Mouse (Mus musculus) ovary, postnatal 10 days (tissue): ENCODE results near the gene Gm12695.

ENCODE experiments used
- DNase-seq: peaks from one replicate; pipeline ENCODE4 v3.0.0; 2022; ENCODE audit warnings: low spot score

Gm12695 gene

DNA sequence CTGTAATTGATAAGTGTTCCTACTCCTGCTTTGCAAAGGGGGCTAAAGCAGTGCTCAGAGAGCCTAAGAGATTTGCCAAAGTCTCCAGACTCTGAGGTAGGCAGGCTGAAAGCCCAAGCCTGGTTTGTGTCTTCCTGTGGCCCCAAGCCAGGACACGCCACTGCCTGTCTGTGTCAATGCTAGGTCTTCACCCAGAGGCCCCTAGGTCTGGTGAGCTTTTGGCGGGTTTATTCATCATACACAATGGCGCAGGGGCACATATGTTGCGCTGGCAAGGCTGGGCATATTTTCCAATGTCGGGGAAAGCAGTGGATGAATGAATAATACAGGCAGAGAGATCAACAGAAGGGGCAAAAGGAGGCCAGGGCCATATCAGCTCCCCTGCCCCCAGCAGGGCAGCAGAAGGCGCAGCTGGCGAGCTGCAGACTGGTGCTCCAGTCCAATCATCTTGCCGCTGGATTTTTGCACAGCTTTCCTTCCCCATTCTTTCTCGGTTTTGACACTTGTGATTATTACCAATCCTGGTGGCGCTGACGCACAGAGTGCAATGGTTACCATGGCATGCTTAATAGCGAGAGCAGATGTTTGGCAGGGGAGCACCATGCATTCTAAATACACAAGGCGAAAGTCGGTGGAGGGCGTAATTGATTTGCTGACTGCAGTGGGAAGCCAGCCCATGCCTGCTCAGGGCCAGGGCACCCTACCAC lies 87.3 kb downstream of the Gm12695 start:
- no peak for DNase-seq

DNA sequence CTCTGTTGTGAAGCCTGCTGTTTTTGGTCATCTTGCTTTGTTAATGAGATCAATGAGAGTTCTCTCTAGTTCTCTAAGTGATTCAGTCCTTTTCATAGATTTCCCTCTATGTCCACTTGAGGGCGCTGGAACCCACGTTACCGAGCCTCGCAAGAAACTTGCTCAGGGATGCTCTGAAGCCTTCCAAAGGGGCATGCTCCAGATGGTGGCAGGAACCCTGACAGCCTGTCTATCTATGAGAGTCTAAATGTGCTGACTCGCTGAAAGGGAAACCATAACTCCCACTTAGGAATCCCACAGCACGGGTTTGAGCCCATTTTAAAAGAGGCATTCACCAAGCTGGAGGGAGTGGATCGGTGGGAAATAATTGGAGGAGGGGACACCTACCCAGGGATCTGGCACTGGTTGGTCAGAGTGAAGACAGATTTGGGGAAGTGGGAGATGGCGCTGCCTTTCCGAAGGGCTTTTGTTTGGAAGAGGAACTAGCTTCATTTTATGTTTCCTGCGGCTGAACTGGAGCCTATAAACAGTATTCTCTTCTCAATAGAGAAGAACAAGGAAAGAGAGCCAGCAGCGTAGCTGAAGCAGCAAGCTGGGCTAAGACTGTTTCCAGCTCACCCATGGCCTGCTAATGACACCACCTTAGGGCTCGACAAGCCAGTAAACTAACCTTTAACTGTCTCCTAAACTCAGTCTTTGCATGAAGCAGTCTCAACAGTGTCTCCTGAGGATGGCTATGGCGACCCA lies 88.2 kb downstream of the Gm12695 start:
- DNase-seq, result peak; percentile 21

DNA sequence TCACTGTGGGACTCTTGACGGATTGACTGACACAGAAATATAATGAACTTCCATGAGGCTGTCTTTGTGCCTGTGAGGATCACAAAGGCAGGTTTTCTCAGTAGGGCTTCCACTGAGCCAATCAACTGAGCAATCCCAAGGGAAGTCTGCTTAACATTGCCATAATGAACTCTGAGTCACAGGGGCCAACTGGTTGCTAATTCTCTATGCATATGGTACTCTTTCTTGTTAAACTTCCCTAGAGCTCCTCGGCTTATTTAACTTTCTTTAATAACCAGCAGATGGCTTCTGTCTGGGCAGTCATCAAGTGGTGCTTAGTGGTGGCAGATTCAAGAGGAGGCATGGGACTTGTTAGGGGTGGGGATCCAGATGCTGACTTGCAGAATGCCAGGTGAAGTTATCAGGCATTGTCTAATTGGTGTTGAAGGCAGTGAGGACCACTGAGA lies 97.6 kb downstream of the Gm12695 start:
- no peak for DNase-seq

DNA sequence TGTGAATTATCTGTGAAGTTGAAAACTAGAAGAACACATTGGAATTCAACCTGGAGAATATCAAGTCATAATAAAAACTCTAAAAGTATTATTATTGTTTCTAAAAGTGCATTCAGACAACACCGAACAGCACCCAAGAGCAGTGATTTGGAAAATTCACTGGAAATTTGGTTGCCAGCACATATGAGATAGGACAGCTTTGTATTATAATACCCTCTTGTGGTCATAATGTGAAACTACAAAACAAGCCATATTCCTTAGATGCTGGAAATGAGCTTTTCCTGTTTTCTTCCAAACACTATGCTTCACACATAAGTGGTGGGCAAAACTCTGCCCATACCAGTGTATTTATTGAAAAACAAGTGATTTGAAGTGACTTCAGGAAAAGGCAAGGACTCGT lies 101.5 kb downstream of the Gm12695 start:
- no peak for DNase-seq

DNA sequence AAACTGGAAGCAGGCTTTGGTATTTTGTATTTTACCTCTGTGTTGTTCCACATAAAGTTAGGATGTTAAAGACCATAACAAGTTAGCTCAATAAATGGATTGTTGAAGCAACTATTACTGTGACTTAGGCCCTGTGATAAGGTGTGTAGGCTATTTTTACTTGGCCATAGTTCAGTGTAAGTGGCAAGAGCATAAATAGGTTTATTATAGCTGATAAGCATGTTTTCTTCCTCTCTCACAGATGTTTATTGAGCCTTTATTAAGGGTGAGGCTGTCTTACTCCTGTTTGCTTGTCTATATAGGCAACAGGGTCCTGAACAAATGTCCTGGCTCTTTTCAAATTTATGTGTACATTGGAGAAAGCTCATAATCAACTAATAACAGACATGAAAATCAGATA lies 104.0 kb downstream of the Gm12695 start:
- no peak for DNase-seq

DNA sequence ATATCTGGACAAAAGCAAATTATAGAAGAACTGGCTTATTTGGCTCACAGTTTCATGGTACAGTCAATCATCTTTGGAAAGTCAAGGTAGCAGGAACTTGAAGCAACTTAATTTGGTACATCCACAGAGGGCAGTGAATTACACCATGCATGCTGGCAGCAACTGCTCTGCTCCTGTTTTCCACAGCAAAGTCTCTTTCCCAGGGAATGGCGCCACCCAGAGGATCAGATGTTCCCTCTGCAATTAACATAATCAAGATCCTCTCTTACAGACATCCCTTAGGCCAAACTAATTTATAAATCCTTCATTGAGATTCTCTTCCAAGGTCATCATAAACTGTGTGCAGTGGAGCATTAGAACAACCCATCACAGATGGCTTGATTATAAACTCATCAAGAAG lies 104.8 kb downstream of the Gm12695 start:
- DNase-seq, result no peak
